Mouse (Mus musculus) R1 (cell line): ENCODE results near the gene Usp18.
A peak's percentile ranks its signal among the peaks of the same experiment; 100 is the strongest.

Experiments
- DNase-seq: peaks from one replicate; pipeline ENCODE4 v3.0.0-alpha.2; 2018; ENCODE audit warnings: low read depth, low spot score

The Usp18 gene

GRCm38 (mm10) chr6:121245127-121246036, at the start of gene Usp18:
Gene Usp18 (plus strand): TSS chr6:121245906.
- peak; percentile 57 for DNase-seq

GRCm38 (mm10) chr6:121197807-121198365, 47.8 kb upstream of the Usp18 start:
- DNase-seq = no peak

- DNase-seq = no peak
These were observed 45.2 kb upstream of the Usp18 start for GRCm38 (mm10) chr6:121200458-121200857.

DNA sequence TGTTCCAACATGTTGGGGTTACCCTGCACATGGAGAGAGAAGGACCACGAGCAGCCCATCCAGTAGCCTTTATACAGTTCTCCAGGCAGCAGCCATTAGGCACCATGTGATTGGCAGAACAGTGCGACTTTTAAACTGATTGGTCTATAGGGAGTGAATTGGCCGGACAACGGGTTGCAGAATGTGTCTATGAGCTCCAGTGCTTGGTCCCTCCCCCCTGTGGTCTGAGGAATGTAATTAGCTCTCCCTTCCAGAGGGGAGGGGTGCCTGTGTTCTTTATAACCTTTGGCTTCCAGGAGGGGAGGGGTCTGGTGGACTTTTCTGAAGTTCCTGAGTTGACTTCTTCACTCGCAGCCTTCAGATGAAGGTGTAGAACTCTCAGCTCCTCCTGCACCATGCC, 43.7 kb upstream of the Usp18 start:
- DNase-seq = peak; percentile 89

DNA sequence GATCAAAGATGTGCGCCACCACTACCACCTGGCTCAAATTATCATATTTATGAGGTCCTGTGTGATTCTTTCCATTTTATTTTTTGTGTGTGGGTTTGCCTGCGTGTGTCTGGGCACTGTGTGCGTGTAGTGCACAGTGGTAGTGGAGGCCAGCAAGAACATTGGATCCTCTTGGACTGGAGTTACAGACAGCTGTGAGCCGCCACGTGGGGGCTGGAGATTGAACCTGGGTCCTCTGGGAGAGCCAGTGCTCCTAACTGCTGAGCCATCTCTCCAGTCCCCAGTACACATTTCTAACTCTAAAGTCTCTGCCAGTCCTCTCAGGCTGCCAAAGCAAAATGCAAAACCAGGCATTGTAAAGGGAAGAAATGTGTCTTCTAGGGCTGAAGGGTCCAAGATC, 39.2 kb upstream of the Usp18 start:
- no peak for DNase-seq

GRCm38 (mm10) chr6:121209584-121209983, 36.1 kb upstream of the Usp18 start:
- DNase-seq = no peak

- DNase-seq = no peak
These were observed 35.4 kb upstream of the Usp18 start, which contains the start of gene Tuba8 for GRCm38 (mm10) chr6:121210149-121210925. Gene Tuba8 (plus strand): TSS chr6:121210696.

GRCm38 (mm10) chr6:121210926-121211289, 34.8 kb upstream of the Usp18 start:
- no peak for DNase-seq

DNA sequence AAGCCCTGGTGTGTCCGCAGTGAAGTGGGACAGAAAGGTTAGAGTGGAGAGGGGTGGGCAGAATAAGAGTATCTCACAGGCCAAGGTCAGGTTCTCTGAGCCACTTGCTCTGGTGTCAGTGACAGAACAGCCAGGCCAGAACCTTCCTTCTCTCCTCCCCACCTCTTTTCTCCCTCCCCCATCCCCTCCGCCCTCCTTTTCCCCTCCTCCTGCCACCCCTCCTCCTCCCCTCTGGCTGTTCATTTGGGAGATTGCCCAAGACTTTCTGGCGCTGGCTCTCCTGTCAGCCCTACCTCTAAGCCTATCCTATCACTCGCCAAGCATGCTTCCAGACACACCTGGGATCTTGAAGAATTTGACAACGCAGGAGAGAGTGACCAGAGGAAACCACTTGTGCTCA, 34.0 kb upstream of the Usp18 start:
- no peak for DNase-seq

GRCm38 (mm10) chr6:121212988-121213387, 32.7 kb upstream of the Usp18 start:
- DNase-seq = no peak

GRCm38 (mm10) chr6:121214221-121214620, 31.5 kb upstream of the Usp18 start:
- DNase-seq = no peak

DNA sequence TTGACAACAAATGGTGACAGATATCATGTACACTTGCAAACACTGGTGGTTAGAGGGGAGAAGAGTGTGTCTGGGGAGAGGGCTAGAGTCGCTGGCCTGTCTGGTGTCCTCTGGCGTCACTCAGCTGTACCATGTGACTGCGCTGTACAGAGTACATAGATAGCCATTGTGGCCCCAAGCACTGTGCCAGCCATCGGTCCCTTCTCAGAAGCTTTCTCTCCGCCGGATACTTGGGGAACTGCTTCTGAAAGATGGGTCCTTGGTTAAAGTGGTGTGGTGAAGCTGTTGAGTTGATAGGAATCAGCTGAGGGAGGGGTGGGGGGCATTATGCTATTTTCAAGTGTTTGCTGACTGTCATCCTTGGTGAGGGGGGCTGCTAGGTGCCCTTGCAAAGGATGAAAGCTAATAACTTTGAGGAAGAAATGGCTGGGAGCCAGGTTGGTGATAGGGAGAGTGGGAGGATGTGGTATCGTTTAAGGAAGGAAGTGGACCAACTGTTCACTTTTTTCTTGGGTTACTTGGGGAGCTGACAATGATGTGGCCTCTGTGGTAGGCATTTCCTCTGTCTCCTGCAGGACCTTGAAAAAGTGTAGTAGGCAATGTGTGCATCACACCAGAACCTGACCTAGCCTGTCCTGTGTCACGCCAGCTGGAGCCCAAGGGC, 30.9 kb upstream of the Usp18 start:
- DNase-seq = no peak

DNA sequence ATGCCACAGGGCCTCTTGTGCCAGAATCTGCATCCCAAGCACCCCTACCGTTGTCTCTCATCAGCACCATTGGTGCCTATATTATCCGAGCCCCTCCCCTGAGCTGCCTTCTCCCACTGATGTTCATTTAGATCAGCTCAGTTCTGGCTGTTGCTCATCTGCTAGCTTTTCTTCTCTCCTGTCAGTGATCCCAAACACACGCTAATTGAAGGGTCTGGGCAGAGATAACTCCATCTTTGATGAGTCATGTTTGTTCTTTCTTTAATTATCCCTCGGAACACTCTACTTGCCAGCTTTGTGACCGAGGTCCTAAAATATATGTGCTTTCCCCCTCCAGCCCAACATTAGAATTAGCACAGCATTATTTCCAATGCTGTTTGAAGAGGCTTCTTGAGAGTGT, 30.4 kb upstream of the Usp18 start:
- DNase-seq = no peak

GRCm38 (mm10) chr6:121215896-121216295, 29.8 kb upstream of the Usp18 start:
- DNase-seq = no peak

GRCm38 (mm10) chr6:121216589-121217255, 29.0 kb upstream of the Usp18 start:
- DNase-seq = no peak

DNA sequence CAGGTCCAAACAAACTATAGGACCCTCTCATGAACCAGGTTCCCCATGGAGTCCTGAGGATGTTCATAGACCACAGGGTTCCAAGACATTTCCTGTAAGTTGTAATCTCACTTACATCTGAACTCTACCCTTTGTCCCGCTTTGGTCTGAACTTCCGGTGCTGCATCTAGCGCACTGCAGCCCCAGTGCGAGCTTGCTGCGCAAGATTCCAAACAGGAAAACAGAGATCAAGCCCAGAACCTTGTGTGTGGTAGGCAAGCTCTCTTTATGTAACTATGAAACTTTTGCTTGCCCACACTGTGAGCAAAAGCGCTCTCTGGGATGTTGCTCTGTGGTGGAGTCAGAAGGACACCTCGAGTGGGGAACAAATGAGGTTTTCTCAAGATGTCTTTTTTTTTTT, 27.7 kb upstream of the Usp18 start:
- DNase-seq = peak; percentile 25

DNA sequence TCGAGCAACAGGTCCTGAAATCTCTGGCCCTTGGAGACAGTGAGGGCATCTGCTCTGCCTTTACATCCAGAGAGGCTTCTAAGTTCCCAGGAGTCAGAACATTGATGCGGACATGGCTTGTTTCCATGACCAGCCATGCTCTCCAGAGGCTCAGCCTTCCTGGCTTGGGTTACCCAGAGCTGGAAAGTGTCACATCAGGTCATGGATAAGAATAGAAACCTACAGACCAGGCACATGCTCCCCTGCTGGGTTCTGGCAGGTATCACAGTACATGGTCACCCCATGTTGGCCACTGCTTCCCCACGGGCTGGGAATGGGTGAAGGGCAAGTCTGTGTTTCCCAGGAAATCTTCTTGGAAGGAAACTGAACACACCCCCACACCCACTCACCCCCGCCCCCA, 26.3 kb upstream of the Usp18 start:
- DNase-seq = no peak

- DNase-seq = no peak
These were observed 25.5 kb upstream of the Usp18 start for GRCm38 (mm10) chr6:121220181-121220580.

GRCm38 (mm10) chr6:121221876-121222597, 23.7 kb upstream of the Usp18 start:
- no peak for DNase-seq

DNA sequence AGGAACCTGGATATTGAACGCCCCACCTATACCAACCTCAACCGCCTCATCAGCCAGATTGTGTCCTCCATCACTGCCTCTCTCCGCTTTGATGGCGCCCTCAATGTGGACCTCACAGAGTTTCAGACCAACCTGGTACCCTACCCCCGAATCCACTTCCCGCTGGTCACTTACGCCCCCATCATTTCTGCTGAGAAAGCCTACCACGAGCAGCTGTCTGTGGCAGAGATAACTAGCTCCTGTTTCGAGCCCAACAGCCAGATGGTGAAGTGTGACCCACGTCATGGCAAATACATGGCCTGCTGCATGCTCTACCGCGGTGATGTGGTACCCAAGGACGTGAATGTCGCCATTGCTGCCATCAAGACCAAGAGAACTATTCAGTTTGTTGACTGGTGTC, 22.7 kb upstream of the Usp18 start:
- DNase-seq = no peak

DNA sequence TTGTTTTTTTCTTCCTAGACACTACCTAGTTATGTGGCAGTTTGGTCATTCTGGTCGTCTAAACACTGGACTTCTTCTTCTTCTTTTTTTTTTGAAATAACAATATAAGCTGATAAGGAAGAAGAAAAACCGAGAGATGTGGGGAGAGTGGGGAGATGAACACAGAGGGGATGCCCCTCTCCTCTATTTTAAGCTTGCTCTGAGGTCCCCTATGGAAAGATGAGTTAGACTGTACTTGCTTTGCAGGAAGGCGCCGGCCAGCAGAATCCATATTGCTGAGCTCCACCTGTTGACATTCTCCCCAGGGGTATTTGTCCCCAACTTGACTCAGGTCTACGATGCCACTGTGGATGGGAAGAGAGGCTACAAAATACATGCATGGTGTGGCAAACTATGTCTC, 21.6 kb upstream of the Usp18 start:
- DNase-seq = no peak
